Mouse (Mus musculus): Measurements from ENCODE around the gene Prkce. TPM values are rescaled to one million over a fixed set of nuclear protein-coding genes. Genes with fewer than 3 reads are reported as not detected.
A peak's percentile ranks its signal among the peaks of the same experiment; 100 is the strongest.

The Prkce gene
- polyA plus RNA-seq, 1 experiment: 4.8 TPM

GRCm38 (mm10) chr17:86293247-86293744 lies 125.7 kb downstream of the Prkce start:
- H3K4me3 ChIP-seq (replicated peaks; ENCODE audit: control insufficient read depth, low read depth, low read length): peak overlapping the region; percentile 40
- no peak overlapping the region for H3K27ac ChIP-seq (ENCODE audit: control insufficient read depth, insufficient read depth, low read depth, low read length, poor library complexity)
- WGBS: 5% methylated on average over 10 of the region's 10 CpGs
- TF ChIP-seq POLR2A (IDR thresholded peaks at IDR 0.05; ENCODE audit: borderline replicate concordance, control insufficient read depth, low read depth, low read length): no peak
- TF ChIP-seq CTCF (IDR thresholded peaks at IDR 0.05; ENCODE audit: control insufficient read depth, insufficient read depth, low read length): peak; percentile 25; the same call in 1 of the 2 replicates
- H3K4me1 ChIP-seq (ENCODE audit: control insufficient read depth, insufficient read depth, low read length): peaks cover 1% of the 10 kb centered on the region; the same call in 1 of the 2 replicates

- Histone ChIP-seq H3K4me1 (ENCODE audit: control insufficient read depth, insufficient read depth, low read length) (peaks cover 3% of the 10 kb centered on the region; the same call in 1 of the 2 replicates), H3K27ac (ENCODE audit: control insufficient read depth, insufficient read depth, low read depth, low read length, poor library complexity) (no peak overlapping the region), H3K4me3 (replicated peaks; ENCODE audit: control insufficient read depth, low read depth, low read length) (no peak overlapping the region)
- TF ChIP-seq POLR2A (IDR thresholded peaks at IDR 0.05; ENCODE audit: borderline replicate concordance, control insufficient read depth, low read depth, low read length) (no peak), CTCF (IDR thresholded peaks at IDR 0.05; ENCODE audit: control insufficient read depth, insufficient read depth, low read length) (no peak)
- 74% methylated on average over 3 of the region's 3 CpGs for WGBS
Observed at GRCm38 (mm10) chr17:86299576-86299975, 132.0 kb downstream of the Prkce start.

GRCm38 (mm10) chr17:86300774-86301595 lies 133.4 kb downstream of the Prkce start:
- TF ChIP-seq CTCF (IDR thresholded peaks at IDR 0.05; ENCODE audit: control insufficient read depth, insufficient read depth, low read length) (no peak), POLR2A (IDR thresholded peaks at IDR 0.05; ENCODE audit: borderline replicate concordance, control insufficient read depth, low read depth, low read length) (peak; percentile 36; the same call in 1 of the 2 replicates)
- WGBS: 2% methylated on average over 22 of the region's 22 CpGs
- Histone ChIP-seq H3K27ac (ENCODE audit: control insufficient read depth, insufficient read depth, low read depth, low read length, poor library complexity) (peak overlapping the region; percentile 53), H3K4me3 (replicated peaks; ENCODE audit: control insufficient read depth, low read depth, low read length) (peak overlapping the region; percentile 62), H3K4me1 (ENCODE audit: control insufficient read depth, insufficient read depth, low read length) (peaks cover 3% of the 10 kb centered on the region; the same call in 1 of the 2 replicates)

- Histone ChIP-seq H3K4me1 (ENCODE audit: control insufficient read depth, insufficient read depth, low read length) (peaks cover 3% of the 10 kb centered on the region; the same call in 1 of the 2 replicates), H3K4me3 (replicated peaks; ENCODE audit: control insufficient read depth, low read depth, low read length) (no peak overlapping the region), H3K27ac (ENCODE audit: control insufficient read depth, insufficient read depth, low read depth, low read length, poor library complexity) (no peak overlapping the region)
- TF ChIP-seq CTCF (IDR thresholded peaks at IDR 0.05; ENCODE audit: control insufficient read depth, insufficient read depth, low read length) (no peak), POLR2A (IDR thresholded peaks at IDR 0.05; ENCODE audit: borderline replicate concordance, control insufficient read depth, low read depth, low read length) (no peak)
- 87% methylated on average over 11 of the region's 11 CpGs for WGBS
Observed at GRCm38 (mm10) chr17:86302266-86302665, 134.7 kb downstream of the Prkce start.

- 79% methylated on average over 14 of the region's 14 CpGs for WGBS
- H3K4me1 ChIP-seq (ENCODE audit: control insufficient read depth, insufficient read depth, low read length): peaks cover 3% of the 10 kb centered on the region; the same call in 1 of the 2 replicates
- TF ChIP-seq CTCF (IDR thresholded peaks at IDR 0.05; ENCODE audit: control insufficient read depth, insufficient read depth, low read length) (no peak), POLR2A (IDR thresholded peaks at IDR 0.05; ENCODE audit: borderline replicate concordance, control insufficient read depth, low read depth, low read length) (no peak)
- no peak overlapping the region for H3K27ac ChIP-seq (ENCODE audit: control insufficient read depth, insufficient read depth, low read depth, low read length, poor library complexity)
- H3K4me3 ChIP-seq (replicated peaks; ENCODE audit: control insufficient read depth, low read depth, low read length): no peak overlapping the region
Observed at GRCm38 (mm10) chr17:86302861-86303331, 135.3 kb downstream of the Prkce start.

- peaks cover 3% of the 10 kb centered on the region; the same call in 1 of the 2 replicates for H3K4me1 ChIP-seq (ENCODE audit: control insufficient read depth, insufficient read depth, low read length)
Observed at GRCm38 (mm10) chr17:86303401-86304243, 136.0 kb downstream of the Prkce start.

GRCm38 (mm10) chr17:86304923-86305630 lies 137.5 kb downstream of the Prkce start:
- TF ChIP-seq CTCF (IDR thresholded peaks at IDR 0.05; ENCODE audit: control insufficient read depth, insufficient read depth, low read length): no peak
- TF ChIP-seq POLR2A (IDR thresholded peaks at IDR 0.05; ENCODE audit: borderline replicate concordance, control insufficient read depth, low read depth, low read length): no peak
- Histone ChIP-seq H3K4me1 (ENCODE audit: control insufficient read depth, insufficient read depth, low read length) (peaks cover 3% of the 10 kb centered on the region; the same call in 1 of the 2 replicates), H3K4me3 (replicated peaks; ENCODE audit: control insufficient read depth, low read depth, low read length) (no peak overlapping the region), H3K27ac (ENCODE audit: control insufficient read depth, insufficient read depth, low read depth, low read length, poor library complexity) (no peak overlapping the region)
- 88% methylated on average over 17 of the region's 17 CpGs for WGBS

More at GRCm38 (mm10) chr17:86303401-86304243, 136.0 kb downstream of the Prkce start:
- no peak overlapping the region for H3K4me3 ChIP-seq (replicated peaks; ENCODE audit: control insufficient read depth, low read depth, low read length)
- no peak overlapping the region for H3K27ac ChIP-seq (ENCODE audit: control insufficient read depth, insufficient read depth, low read depth, low read length, poor library complexity)
- TF ChIP-seq POLR2A (IDR thresholded peaks at IDR 0.05; ENCODE audit: borderline replicate concordance, control insufficient read depth, low read depth, low read length) (no peak), CTCF (IDR thresholded peaks at IDR 0.05; ENCODE audit: control insufficient read depth, insufficient read depth, low read length) (no peak)
- 75% methylated on average over 19 of the region's 19 CpGs for WGBS

Measured in bone marrow, adult 2 months (tissue).